Comparison of ENCODE assay signal across 9 mouse cellular contexts in the genomic region with DNA sequence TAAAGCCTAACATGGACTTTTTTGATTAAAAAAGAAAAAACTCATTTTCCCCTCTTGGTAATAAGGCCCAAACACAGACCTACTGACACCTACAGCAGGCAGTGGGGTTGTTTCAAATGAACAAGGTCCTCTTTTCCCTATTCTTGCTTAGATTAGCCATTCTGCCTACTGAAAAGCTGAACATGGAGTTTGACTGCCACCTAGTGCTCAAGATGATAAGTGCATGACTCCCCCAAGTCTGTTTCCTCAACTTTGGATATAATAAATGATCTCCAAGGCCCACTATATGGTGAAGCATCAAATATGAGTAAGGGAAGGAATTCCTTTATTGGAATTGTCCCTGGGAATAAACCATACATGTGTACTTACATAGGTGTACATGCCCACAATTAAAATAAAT.
DNase-seq lines count a peak whose midpoint lies in the region; ATAC-seq and TF ChIP-seq lines count a peak whose summit lies in the region.
"Had no signal": no experiment of that assay in that cellular context is flagged by ENCODE, and none has a peak within 500 bp of the region (broad histone marks: within the 10 kb centered on the region; RNA-seq: fewer than 3 reads in every experiment).

No protein-coding gene starts in this region.

- TF ChIP-seq CTCF in kidney, adult 2 months (conservative IDR thresholded peaks at IDR 0.05; ENCODE audit: insufficient read depth, insufficient read length, low read depth, low read length) = peak; percentile 33
- TF ChIP-seq CTCF in E14TG2a.4 (conservative IDR thresholded peaks at IDR 0.05; ENCODE audit: low read length) = peak; percentile 66
- TF ChIP-seq CTCF in brain, embryonic 14.5 days (IDR thresholded peaks at IDR 0.05; ENCODE audit: borderline replicate concordance, extremely low read depth, insufficient read depth, insufficient read length) = peak; percentile 73; the same call in 1 of the 2 replicates

- no peak overlapping the region for H3K9ac ChIP-seq in kidney, embryonic 14.5 days (ENCODE audit: low read depth, low read length)
- H3K9ac ChIP-seq in midbrain, embryonic 13.5 days (replicated peaks) = no peak overlapping the region
- H3K9ac ChIP-seq: embryonic facial prominence, embryonic 15.5 days had no signal

- no peak for TF ChIP-seq POLR2A in kidney, adult 2 months (IDR thresholded peaks at IDR 0.05; ENCODE audit: low read depth, low read length)
- no peak for TF ChIP-seq POLR2A in brain, embryonic 14.5 days (IDR thresholded peaks at IDR 0.05; ENCODE audit: borderline replicate concordance, extremely low read depth, insufficient read depth, insufficient read length, poor library complexity, severe bottlenecking)

- H3K27me3 ChIP-seq in kidney, adult 2 months (replicated peaks; ENCODE audit: control insufficient read depth, insufficient read depth, low read length) = no peaks in the 10 kb centered on the region
- no peaks in the 10 kb centered on the region for H3K27me3 ChIP-seq in kidney, embryonic 14.5 days (ENCODE audit: control insufficient read depth, insufficient read depth, low read length)
- H3K27me3 ChIP-seq in E14TG2a.4 (ENCODE audit: insufficient read depth, low read length) = no peaks in the 10 kb centered on the region
- no peaks in the 10 kb centered on the region for H3K27me3 ChIP-seq in midbrain, embryonic 13.5 days
- H3K27me3 ChIP-seq: embryonic facial prominence, embryonic 15.5 days had no signal

- H3K9me3 ChIP-seq in kidney, embryonic 14.5 days (ENCODE audit: control insufficient read depth, low read length) = no peaks in the 10 kb centered on the region
- no peaks in the 10 kb centered on the region for H3K9me3 ChIP-seq in E14TG2a.4 (ENCODE audit: low read length)
- H3K9me3 ChIP-seq in midbrain, embryonic 13.5 days = no peaks in the 10 kb centered on the region
- H3K9me3 ChIP-seq: embryonic facial prominence, embryonic 15.5 days had no signal

- H3K4me3 ChIP-seq in kidney, adult 2 months (ENCODE audit: insufficient read depth, low read depth, low read length) = no peak overlapping the region
- H3K4me3 ChIP-seq in kidney, embryonic 14.5 days (ENCODE audit: low read length) = no peak overlapping the region
- no peak overlapping the region for H3K4me3 ChIP-seq in E14TG2a.4 (replicated peaks; ENCODE audit: low read length)
- no peak overlapping the region for H3K4me3 ChIP-seq in midbrain, embryonic 13.5 days (replicated peaks)
- H3K4me3 ChIP-seq: embryonic facial prominence, embryonic 15.5 days had no signal

- H3K27ac ChIP-seq in kidney, adult 2 months (ENCODE audit: insufficient read depth, low read depth, low read length) = no peak overlapping the region
- no peak overlapping the region for H3K27ac ChIP-seq in kidney, embryonic 14.5 days (ENCODE audit: low read depth, low read length)
- no peak overlapping the region for H3K27ac ChIP-seq in midbrain, embryonic 13.5 days
- H3K27ac ChIP-seq: embryonic facial prominence, embryonic 15.5 days had no signal

- H3K4me1 ChIP-seq in kidney, adult 2 months (ENCODE audit: control insufficient read depth, insufficient read depth, low read length) = no peaks in the 10 kb centered on the region
- no peaks in the 10 kb centered on the region for H3K4me1 ChIP-seq in kidney, embryonic 14.5 days (ENCODE audit: control insufficient read depth, insufficient read depth, low read length)
- no peaks in the 10 kb centered on the region for H3K4me1 ChIP-seq in E14TG2a.4 (replicated peaks; ENCODE audit: low read depth, low read length)
- no peaks in the 10 kb centered on the region for H3K4me1 ChIP-seq in midbrain, embryonic 13.5 days (replicated peaks)
- H3K4me1 ChIP-seq: embryonic facial prominence, embryonic 15.5 days had no signal

- peak; percentile 52 for DNase-seq in kidney, adult 2 months
- peak; percentile 83 for DNase-seq in brain, embryonic 14.5 days (ENCODE audit: low read depth)
- peak; percentile 61 for DNase-seq in kidney, postnatal 14 days
- DNase-seq in thymus, postnatal 0 days (ENCODE audit: low spot score) = peak; percentile 75

- no peak for ATAC-seq in kidney, embryonic 14.5 days (ENCODE audit: low FRiP score, low TSS enrichment)
- 0 out of 2 replicates have a peak, but pooled peaks have one; percentile 55 for ATAC-seq in erythroid progenitor cell, adult 5-6 weeks (replicated peaks; ENCODE audit: low FRiP score, poor library complexity, severe bottlenecking)
- peak; percentile 30; the same call in 1 of the 2 replicates for ATAC-seq in midbrain, embryonic 13.5 days

- no peak overlapping the region for H3K4me2 ChIP-seq in kidney, embryonic 14.5 days (replicated peaks; ENCODE audit: low read depth, low read length)
- no peak overlapping the region for H3K4me2 ChIP-seq in midbrain, embryonic 13.5 days (replicated peaks)
- H3K4me2 ChIP-seq: embryonic facial prominence, embryonic 15.5 days had no signal

- no peaks in the 10 kb centered on the region for H3K36me3 ChIP-seq in kidney, adult 2 months (ENCODE audit: control insufficient read depth, insufficient read depth, low read length)
- H3K36me3 ChIP-seq in kidney, embryonic 14.5 days (ENCODE audit: control insufficient read depth, insufficient read depth, low read length) = peaks cover 38% of the 10 kb centered on the region; the same call in 1 of the 2 replicates
- H3K36me3 ChIP-seq in E14TG2a.4 (ENCODE audit: insufficient read depth, low read length) = no peaks in the 10 kb centered on the region
- H3K36me3 ChIP-seq in midbrain, embryonic 13.5 days = peaks cover 54% of the 10 kb centered on the region
